Mouse (Mus musculus) kidney, postnatal 0 days (tissue): ENCODE measurements around the gene Setd2. TPM values are rescaled to one million over a fixed set of nuclear protein-coding genes. Genes with fewer than 3 reads are reported as not detected.

ENCODE experiments used
- ATAC-seq: fragments of 200-750 bp; cut with Nextera tagmentation; replicated peaks from 2 replicates; pipeline ENCODE4 v1.8.0; 2017; ENCODE audit warnings: low read depth, moderate number of reproducible peaks, moderate TSS enrichment, moderate library complexity; ENCODE audit not compliant: low FRiP score
- DNase-seq: peaks from one replicate; pipeline ENCODE4 v3.0.0-alpha.2; 2016; ENCODE audit warnings: low spot score
- H3K27ac ChIP-seq: fragments of 300-500 bp; sonication (generic); 2 replicates; pipeline ENCODE4 v1.5.1; 2014; ENCODE audit warnings: mild to moderate bottlenecking
- H3K27me3 ChIP-seq: fragments of 300-500 bp; sonication (generic); 2 replicates; pipeline ENCODE4 v1.6.1; 2014; ENCODE audit warnings: low read length, mixed read lengths; ENCODE audit not compliant: insufficient read depth
- H3K36me3 ChIP-seq: fragments of 300-500 bp; sonication (generic); 2 replicates; pipeline ENCODE4 v1.6.1; 2014; ENCODE audit warnings: low read length, mixed read lengths; ENCODE audit not compliant: insufficient read depth
- H3K4me1 ChIP-seq: fragments of 300-500 bp; sonication (generic); replicated peaks from 2 replicates; pipeline ENCODE4 v1.6.1; 2014; ENCODE audit warnings: antibody characterized with exemption, low read length, mixed read lengths; ENCODE audit not compliant: insufficient read depth
- H3K4me2 ChIP-seq: fragments of 300-500 bp; sonication (generic); 2 replicates; pipeline ENCODE4 v1.6.1; 2014; ENCODE audit warnings: mild to moderate bottlenecking, low read length, moderate library complexity, mixed read lengths
- H3K4me3 ChIP-seq: fragments of 300-500 bp; sonication (generic); replicated peaks from 2 replicates; pipeline ENCODE4 v1.5.1; 2014; ENCODE audit warnings: low read depth, low read length
- H3K9ac ChIP-seq: fragments of 300-500 bp; sonication (generic); 2 replicates; pipeline ENCODE4 v1.6.1; 2014; ENCODE audit warnings: low read depth, low read length
- H3K9me3 ChIP-seq: fragments of 300-500 bp; sonication (generic); replicated peaks from 2 replicates; pipeline ENCODE4 v1.6.1; 2016; ENCODE audit warnings: low read length, inconsistent platforms, mixed read lengths
- CTCF ChIP-seq: IDR thresholded peaks from 2 replicates; pipeline ENCODE4 v1.5.1; 2016; ENCODE audit warnings: antibody characterized with exemption, low read depth, mild to moderate bottlenecking, moderate library complexity
- WGBS: fragments of 180-500 bp; shearing (Covaris S2); extraction: QIAGEN DNeasy Blood & Tissue Kit; methylation state at CpG from one replicate; pipeline ENCODE4 v1.1.7; 2014; 5-methylcytosine and 5-hydroxymethylcytosine counted together
- polyA plus RNA-seq: library from polyadenylated mRNA; unstranded; fragments of >200 nt; fragmentation: Nextera tagmentation; extraction: Ambion mirVana; gene quantifications from 2 replicates; pipeline ENCODE4 v1.2.1, GENCODE M21; 2015

Setd2 gene
- polyA plus RNA-seq, 1 experiment from 2014 or later = 24.5 TPM

DNA sequence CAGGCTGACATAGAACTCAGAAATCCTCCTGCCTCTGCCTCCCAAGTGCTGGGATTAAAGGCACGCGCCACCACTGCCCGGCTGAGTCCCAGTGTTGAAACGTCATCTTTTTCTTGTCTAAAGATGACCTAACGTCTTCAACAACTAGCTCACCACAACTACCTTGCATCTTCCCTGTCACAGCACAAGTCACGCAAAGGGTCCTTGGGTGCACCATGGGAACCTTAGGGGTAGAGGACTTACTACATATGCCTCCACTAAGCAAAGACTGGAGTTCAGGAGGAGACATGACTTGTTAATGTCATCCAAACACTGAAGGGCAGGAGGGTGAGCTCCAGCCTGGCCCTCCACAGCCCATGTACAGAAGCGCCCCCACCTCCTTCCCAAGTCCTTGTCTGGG is 88.3 kb downstream of the Setd2 start:
- Histone ChIP-seq H3K9me3 (no peaks in the 10 kb centered on the region), H3K36me3 (peaks cover 31% of the 10 kb centered on the region)
- no peak for TF ChIP-seq CTCF

DNA sequence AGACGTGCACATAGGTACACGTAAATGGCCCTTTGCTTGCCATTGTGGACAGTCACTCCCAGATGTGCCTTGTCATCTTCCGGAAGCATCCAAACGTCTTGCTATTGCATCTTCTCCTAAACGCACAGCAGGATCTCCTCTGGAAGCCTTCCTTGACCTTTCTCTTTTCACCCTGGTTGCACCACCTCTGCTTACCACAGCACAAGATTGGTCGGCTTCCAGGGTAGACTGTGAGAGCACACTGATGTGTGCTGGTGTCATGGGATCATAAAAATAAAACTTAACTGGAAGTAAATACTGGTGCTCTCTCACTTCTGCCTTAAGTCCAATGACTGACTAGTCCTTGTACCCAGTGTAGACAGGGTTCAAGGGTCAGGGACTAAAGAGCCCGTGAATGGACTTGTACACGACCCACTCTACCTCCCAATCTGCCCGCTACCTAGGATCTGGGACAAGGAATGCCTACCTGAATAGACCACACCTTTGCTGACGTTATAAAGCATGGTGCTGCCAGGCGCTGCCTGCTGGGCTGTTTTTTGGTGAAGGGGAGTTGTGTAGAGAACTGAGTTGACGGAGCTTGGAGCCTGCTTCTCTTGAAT is 90.3 kb downstream of the Setd2 start:
- Histone ChIP-seq H3K4me3 (no peak overlapping the region), H3K4me1 (peaks cover 11% of the 10 kb centered on the region), H3K27ac (peak overlapping the region; percentile 19; the same call in 1 of the 2 replicates), H3K36me3 (peaks cover 24% of the 10 kb centered on the region), H3K27me3 (no peaks in the 10 kb centered on the region), H3K9ac (no peak overlapping the region), H3K4me2 (no peak overlapping the region), H3K9me3 (no peaks in the 10 kb centered on the region)
- ATAC-seq (no peak), DNase-seq (no peak)
- 78% methylated on average over 12 of the region's 12 CpGs for WGBS
- no peak for TF ChIP-seq CTCF

More for the DNA sequence above, 88.3 kb downstream of the Setd2 start:
- WGBS = 93% methylated on average over 7 of the region's 7 CpGs
- H3K4me3 ChIP-seq = no peak overlapping the region
- ATAC-seq = no peak
- H3K27me3 ChIP-seq = no peaks in the 10 kb centered on the region
- no peak overlapping the region for H3K4me2 ChIP-seq
- peaks cover 11% of the 10 kb centered on the region for H3K4me1 ChIP-seq
- no peak overlapping the region for H3K27ac ChIP-seq
- DNase-seq = no peak
- H3K9ac ChIP-seq = no peak overlapping the region

DNA sequence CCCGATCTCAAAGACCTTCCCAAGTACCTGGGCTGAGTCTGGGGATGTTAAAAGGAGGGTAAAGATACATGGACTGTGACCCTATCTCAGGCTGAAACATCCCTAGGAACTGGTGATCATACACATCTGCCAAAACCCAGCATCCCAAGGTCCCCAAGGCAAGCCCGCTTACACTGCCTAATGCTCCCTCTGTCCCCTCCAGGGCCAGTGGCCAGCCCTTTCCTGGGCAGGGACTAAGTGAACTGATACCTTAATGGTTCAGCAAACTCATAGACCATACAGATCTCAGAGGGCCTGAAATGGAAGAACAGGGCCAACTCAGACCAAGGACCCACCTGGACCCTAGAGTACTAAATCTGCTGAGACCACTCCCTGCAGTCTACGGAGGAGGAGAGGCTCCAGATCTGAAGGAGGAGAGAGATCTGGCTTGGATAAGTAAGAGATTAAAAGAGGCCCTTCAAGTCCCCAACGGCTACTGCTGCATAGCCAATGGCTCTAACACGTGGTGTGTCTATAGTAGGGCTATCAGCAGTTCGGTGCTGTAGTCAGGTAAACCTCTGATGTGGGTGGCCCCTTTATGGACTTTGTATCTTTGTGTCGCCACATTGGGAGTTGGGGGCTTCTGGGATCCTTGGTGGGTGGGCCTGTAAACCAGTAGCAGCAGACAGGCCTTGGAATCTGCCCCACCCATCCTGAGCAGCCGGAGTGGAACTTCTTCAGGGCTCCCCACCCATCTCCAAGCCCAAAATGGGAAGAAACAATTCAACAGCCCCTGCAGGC is 91.2 kb downstream of the Setd2 start:
- 24% methylated on average over 8 of the region's 8 CpGs for WGBS
- ATAC-seq (no peak), DNase-seq (no peak)
- H3K27ac ChIP-seq = peak overlapping the region; percentile 76
- H3K4me2 ChIP-seq = peak overlapping the region; percentile 61
- H3K9me3 ChIP-seq = no peaks in the 10 kb centered on the region
- peaks cover 23% of the 10 kb centered on the region; the same call in 1 of the 2 replicates for H3K36me3 ChIP-seq
- peaks cover 11% of the 10 kb centered on the region for H3K4me1 ChIP-seq
- peak overlapping the region; percentile 37 for H3K4me3 ChIP-seq
- H3K27me3 ChIP-seq = no peaks in the 10 kb centered on the region
- H3K9ac ChIP-seq = peak overlapping the region; percentile 40
- TF ChIP-seq CTCF = no peak

GRCm38 (mm10) chr9:110624361-110625166 is 92.2 kb downstream of the Setd2 start, which contains the start of gene Nradd:
Nradd (minus strand) TSS chr9:110624452.
- H3K9me3 ChIP-seq = no peaks in the 10 kb centered on the region
- peak within 1 kb of the TSS; percentile 40 for H3K9ac ChIP-seq
- peak within 1 kb of the TSS; percentile 76 for H3K27ac ChIP-seq
- WGBS = under 1% methylated on average over 41 of the region's 41 CpGs
- peak; percentile 96 for DNase-seq
- peaks cover 20% of the 10 kb centered on the region; the same call in 1 of the 2 replicates for H3K36me3 ChIP-seq
- TF ChIP-seq CTCF = no peak
- H3K4me2 ChIP-seq = peak within 1 kb of the TSS; percentile 61
- no peaks in the 10 kb centered on the region for H3K27me3 ChIP-seq
- H3K4me3 ChIP-seq = peak within 1 kb of the TSS; percentile 37
- ATAC-seq = peak; percentile 88
- H3K4me1 ChIP-seq = peaks cover 11% of the 10 kb centered on the region

GRCm38 (mm10) chr9:110625350-110625908 is 93.0 kb downstream of the Setd2 start:
- WGBS = 66% methylated on average over 11 of the region's 11 CpGs
- TF ChIP-seq CTCF = no peak
- peaks cover 11% of the 10 kb centered on the region for H3K4me1 ChIP-seq
- peak overlapping the region; percentile 40 for H3K9ac ChIP-seq
- peak overlapping the region; percentile 76 for H3K27ac ChIP-seq
- peaks cover 18% of the 10 kb centered on the region; the same call in 1 of the 2 replicates for H3K36me3 ChIP-seq
- peak overlapping the region; percentile 37; the same call in 1 of the 2 replicates for H3K4me3 ChIP-seq
- ATAC-seq = no peak
- no peak for DNase-seq
- H3K9me3 ChIP-seq = no peaks in the 10 kb centered on the region
- H3K4me2 ChIP-seq = peak overlapping the region; percentile 61
- no peaks in the 10 kb centered on the region for H3K27me3 ChIP-seq
